Mouse (Mus musculus) small intestine, adult 2 months (tissue): ENCODE results near the gene Map7d3. TPM values are rescaled to one million over a fixed set of nuclear protein-coding genes. Genes with fewer than 3 reads are reported as not detected.
A peak's percentile ranks its signal among the peaks of the same experiment; 100 is the strongest.

ENCODE experiments used
- H3K27ac ChIP-seq: fragments of 200-500 bp; 2 replicates; pipeline ENCODE4 v1.5.1; 2012; ENCODE audit warnings: low read depth, low read length, control low read depth, inconsistent platforms; ENCODE audit not compliant: insufficient read depth
- H3K27me3 ChIP-seq: fragments of 200-500 bp; 2 replicates; pipeline ENCODE4 v1.6.1; 2012; ENCODE audit warnings: mild to moderate bottlenecking, moderate library complexity, low read length, inconsistent platforms; ENCODE audit not compliant: control insufficient read depth, insufficient read depth
- H3K36me3 ChIP-seq: fragments of 200-500 bp; 2 replicates; pipeline ENCODE4 v1.6.1; 2012; ENCODE audit warnings: mild to moderate bottlenecking, low read length, control low read depth, inconsistent platforms; ENCODE audit not compliant: control insufficient read depth, insufficient read depth
- H3K4me1 ChIP-seq: fragments of 200-500 bp; 2 replicates; pipeline ENCODE4 v1.6.1; 2012; ENCODE audit warnings: low read length, inconsistent platforms, mixed read lengths; ENCODE audit not compliant: control insufficient read depth, insufficient read depth, insufficient read length
- H3K4me3 ChIP-seq: fragments of 200-500 bp; 2 replicates; pipeline ENCODE4 v1.5.1; 2012; ENCODE audit warnings: low read depth, mild to moderate bottlenecking, control low read depth, inconsistent platforms, low read length, moderate library complexity
- CTCF ChIP-seq: fragments of 200-500 bp; IDR thresholded peaks from 2 replicates; pipeline ENCODE4 v1.5.1; 2012; ENCODE audit warnings: low read depth, mild to moderate bottlenecking, control low read depth, inconsistent platforms, low read length, moderate library complexity, mixed read lengths; ENCODE audit not compliant: insufficient replicate concordance, insufficient read length; ENCODE audit errors: extremely low read depth
- POLR2A ChIP-seq: fragments of 200-500 bp; IDR thresholded peaks from 2 replicates; pipeline ENCODE4 v1.6.1; 2012; ENCODE audit warnings: low read depth, mild to moderate bottlenecking, control low read depth, inconsistent platforms, low read length, moderate library complexity
- WGBS: fragments of 180-500 bp; shearing (Covaris S2); methylation state at CpG from one replicate; pipeline ENCODE4 v1.1.7; 2018; 5-methylcytosine and 5-hydroxymethylcytosine counted together
- polyA plus RNA-seq: library from polyadenylated mRNA; depleted of rRNA; stranded (reverse); fragments of >200 nt; gene quantifications from 2 replicates; pipeline ENCODE4 v1.2.3, GENCODE M21; 2012

Map7d3 gene
- polyA plus RNA-seq, 1 experiment, result not detected

DNA sequence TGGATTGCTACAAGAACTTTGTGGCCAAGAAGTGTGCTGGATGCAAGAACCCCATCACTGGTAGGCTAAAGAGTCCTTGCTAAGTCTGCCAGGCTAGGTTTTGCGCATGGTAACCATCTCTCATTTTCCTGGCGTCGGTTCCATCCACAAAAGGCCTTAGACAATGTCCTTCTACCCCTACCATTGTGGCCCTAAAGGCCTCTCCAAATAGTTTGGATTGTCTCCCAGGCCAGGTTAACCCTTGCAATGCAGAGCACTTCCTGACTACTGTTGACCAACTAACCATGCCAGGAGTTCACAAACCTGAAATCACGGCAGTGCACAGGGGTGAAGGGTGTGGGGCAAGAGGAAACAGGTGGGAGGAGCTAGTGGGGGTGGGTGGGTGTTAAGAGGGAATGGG is 31.5 kb downstream of the Map7d3 start:
- WGBS, result 78% methylated on average over 4 of the region's 4 CpGs
- TF ChIP-seq CTCF (no peak), POLR2A (no peak)
- Histone ChIP-seq H3K36me3 (no peaks in the 10 kb centered on the region), H3K4me1 (peaks cover 2% of the 10 kb centered on the region; the same call in 1 of the 2 replicates), H3K27ac (no peak overlapping the region), H3K27me3 (no peaks in the 10 kb centered on the region), H3K4me3 (no peak overlapping the region)

DNA sequence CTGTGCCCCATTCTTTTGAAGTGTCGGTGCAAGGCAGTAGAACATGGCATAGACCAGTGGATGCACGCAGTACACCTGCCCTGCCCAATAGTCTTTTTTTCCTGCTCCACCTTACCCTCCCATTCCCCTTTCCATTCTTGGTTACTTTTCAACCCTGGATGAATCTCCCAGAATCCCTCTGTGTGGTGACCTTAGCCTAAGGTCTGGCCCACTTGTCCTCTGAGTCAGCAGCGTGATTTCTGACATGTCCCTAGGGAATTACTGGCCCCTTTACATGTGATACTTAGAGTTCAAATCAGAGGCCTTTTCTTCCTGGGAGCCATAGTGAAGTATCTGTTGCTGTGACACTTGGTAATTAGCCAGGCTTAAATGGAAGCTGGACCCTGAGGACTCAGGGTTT is 34.6 kb downstream of the Map7d3 start:
- TF ChIP-seq POLR2A (no peak), CTCF (no peak)
- no peaks in the 10 kb centered on the region for H3K36me3 ChIP-seq
- H3K4me1 ChIP-seq, result peaks cover 2% of the 10 kb centered on the region; the same call in 1 of the 2 replicates
- H3K27ac ChIP-seq, result no peak overlapping the region
- no peak overlapping the region for H3K4me3 ChIP-seq
- no peaks in the 10 kb centered on the region for H3K27me3 ChIP-seq
- WGBS, result 70% methylated on average over 3 of the region's 3 CpGs

DNA sequence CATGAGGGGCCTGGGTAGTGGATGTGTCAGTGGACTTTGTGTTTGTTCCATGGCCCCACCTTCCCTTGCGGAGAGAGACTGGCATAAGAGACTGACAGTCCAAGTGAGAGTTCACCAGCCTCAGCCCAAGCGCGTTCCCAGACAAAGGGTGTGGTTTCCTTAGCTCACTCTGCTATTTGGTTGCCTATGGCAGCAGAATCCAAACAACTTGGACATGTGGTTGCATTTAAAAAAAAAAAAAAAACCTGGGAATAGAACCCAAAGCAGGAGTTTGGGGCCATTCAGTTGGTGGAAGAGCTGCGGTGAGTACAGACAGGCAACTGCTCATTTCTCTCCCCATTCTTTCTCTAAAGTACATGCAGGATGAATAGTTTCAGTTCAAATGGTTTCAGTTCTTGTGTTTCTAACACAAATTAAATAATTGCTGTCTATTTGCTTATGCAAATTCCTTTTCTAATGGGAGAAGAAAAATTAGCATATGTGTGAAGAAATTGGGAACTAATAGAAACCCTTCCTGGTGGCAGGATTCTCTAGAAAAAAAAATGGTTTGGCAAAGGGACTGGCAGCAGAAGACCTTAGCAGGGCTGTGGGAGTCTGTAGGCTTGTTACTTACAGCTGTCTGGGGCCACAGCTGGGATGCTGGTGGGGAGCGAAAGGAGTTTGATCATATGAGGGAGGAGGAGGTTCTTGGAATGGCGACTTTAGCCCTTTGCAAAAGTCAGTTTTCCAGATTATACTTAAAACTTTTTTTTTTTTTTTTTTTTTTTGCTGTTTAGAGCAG is 35.7 kb downstream of the Map7d3 start:
- no peak for TF ChIP-seq CTCF
- TF ChIP-seq POLR2A, result no peak
- Histone ChIP-seq H3K36me3 (no peaks in the 10 kb centered on the region), H3K27me3 (no peaks in the 10 kb centered on the region), H3K4me3 (no peak overlapping the region), H3K4me1 (peaks cover 2% of the 10 kb centered on the region; the same call in 1 of the 2 replicates), H3K27ac (no peak overlapping the region)
- WGBS, result 46% methylated on average over 6 of the region's 6 CpGs

DNA sequence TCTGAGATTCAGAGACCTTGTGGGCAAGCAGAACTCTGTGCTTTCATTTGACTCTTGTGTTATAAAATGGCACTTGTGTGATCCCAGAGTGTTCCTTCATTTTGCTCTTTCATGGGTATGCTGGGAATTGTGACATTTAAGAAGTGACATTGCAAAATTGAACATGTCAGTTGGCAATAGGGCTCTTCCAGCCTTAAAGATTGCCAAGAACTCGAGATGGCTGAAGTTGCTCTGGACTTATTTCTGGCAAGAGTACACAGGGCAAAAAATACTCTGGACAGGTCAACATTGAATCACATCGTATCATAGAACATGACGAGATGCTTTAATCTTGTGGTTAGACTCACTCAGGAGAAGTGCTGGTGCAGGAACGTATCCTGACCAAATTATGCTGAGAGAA is 48.8 kb downstream of the Map7d3 start:
- TF ChIP-seq POLR2A (no peak), CTCF (no peak)
- Histone ChIP-seq H3K36me3 (no peaks in the 10 kb centered on the region), H3K27me3 (no peaks in the 10 kb centered on the region), H3K4me1 (0 out of 2 replicates have a peak, but pooled peaks cover 4% of the 10 kb centered on the region), H3K27ac (no peak overlapping the region), H3K4me3 (no peak overlapping the region)
- 82% methylated on average over 4 of the region's 4 CpGs for whole genome bisulfite sequencing

DNA sequence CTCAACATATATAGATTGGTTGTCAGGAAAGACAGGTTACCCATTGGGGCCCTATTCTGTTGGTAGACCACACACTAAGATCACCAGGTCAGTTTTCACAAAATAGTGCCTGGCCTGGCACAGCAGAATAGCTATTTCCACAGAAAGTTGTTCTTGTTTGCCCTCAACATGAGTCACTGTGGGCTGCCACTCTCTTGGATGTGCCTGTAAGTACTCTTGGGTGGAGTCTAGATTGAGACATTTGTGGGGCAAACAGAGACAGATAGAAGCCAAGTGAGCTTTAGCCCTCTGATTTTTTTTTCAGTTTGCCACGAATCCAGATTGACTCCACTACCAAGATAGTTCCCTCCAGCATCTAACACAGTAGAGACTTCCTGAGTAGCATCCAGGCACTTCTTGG is 50.4 kb downstream of the Map7d3 start:
- WGBS, result 23% methylated on average over 1 of the region's 1 CpGs
- no peak overlapping the region for H3K27ac ChIP-seq

DNA sequence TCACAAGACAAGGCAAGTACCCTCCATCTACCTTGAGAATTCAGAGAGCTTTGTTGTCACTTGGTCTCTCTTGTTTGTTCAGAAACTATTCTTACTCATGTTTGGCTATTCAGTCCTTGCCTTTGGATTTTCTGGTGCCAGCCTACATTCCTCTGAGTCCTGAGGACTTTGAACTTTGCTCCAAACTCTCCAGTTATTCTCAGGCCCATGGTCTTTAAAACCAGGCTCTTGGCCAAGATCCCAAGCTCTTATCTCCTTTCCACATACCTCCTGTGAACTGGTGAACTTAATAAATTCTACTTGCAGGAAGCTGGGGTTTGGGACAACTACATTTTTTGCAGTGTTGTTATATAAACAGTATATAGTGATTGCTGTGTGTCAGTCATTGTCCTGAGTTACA is 52.3 kb downstream of the Map7d3 start:
- Histone ChIP-seq H3K36me3 (no peaks in the 10 kb centered on the region), H3K27ac (peak overlapping the region; percentile 65), H3K27me3 (no peaks in the 10 kb centered on the region), H3K4me1 (0 out of 2 replicates have a peak, but pooled peaks cover 4% of the 10 kb centered on the region), H3K4me3 (no peak overlapping the region)
- TF ChIP-seq CTCF, result no peak
- no peak for TF ChIP-seq POLR2A

More for the DNA sequence above, 50.4 kb downstream of the Map7d3 start:
- H3K4me1 ChIP-seq, result 0 out of 2 replicates have a peak, but pooled peaks cover 4% of the 10 kb centered on the region
- TF ChIP-seq CTCF (no peak), POLR2A (no peak)
- H3K36me3 ChIP-seq, result no peaks in the 10 kb centered on the region
- H3K27me3 ChIP-seq, result no peaks in the 10 kb centered on the region
- no peak overlapping the region for H3K4me3 ChIP-seq

DNA sequence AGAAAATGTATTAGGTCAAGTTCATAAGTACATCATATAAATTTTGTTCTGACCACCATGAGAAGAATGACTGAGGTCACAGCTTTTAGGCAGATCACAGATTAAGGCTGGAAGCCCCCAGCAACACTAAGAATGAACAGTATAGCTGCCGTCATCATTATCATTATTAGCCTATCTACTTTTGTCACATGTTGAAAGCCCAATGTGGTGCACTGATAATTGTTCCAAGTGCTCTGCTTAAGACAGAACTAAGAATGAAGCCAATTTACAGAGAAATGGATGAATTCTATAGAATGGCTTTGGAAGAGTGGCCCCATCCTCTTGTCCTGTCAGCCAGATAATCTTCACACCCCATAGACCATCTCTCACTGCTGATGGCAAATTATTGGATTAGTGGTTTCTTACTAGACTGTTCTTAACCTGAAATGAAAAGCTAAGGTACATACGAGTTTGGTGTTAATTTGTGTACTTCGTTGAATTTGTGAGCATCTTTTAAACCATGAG is 61.8 kb downstream of the Map7d3 start:
- Histone ChIP-seq H3K4me1 (no peaks in the 10 kb centered on the region), H3K4me3 (no peak overlapping the region), H3K36me3 (no peaks in the 10 kb centered on the region), H3K27ac (no peak overlapping the region), H3K27me3 (no peaks in the 10 kb centered on the region)
- TF ChIP-seq CTCF, result no peak
- TF ChIP-seq POLR2A, result no peak
- 90% methylated on average over 3 of the region's 3 CpGs for WGBS
